Mouse (Mus musculus) brain, embryonic 18.5 days (tissue): ENCODE measurements around the gene Gtf2h2.
"Not testable (repeated sequence)": the region's sequence is repeated elsewhere in the genome, so short reads cannot be mapped to it uniquely, and the experiment has no call there.

Source experiments
- DNase-seq: peaks from one replicate; pipeline ENCODE4 v3.0.0-alpha.2; 2012; ENCODE audit warnings: low read depth, low spot score

Gene Gtf2h2

GRCm38 (mm10) chr13:100490424-100490823, 2.0 kb downstream of the Gtf2h2 start:
- DNase-seq: no peak

- no peak for DNase-seq
These were observed 8.8 kb downstream of the Gtf2h2 start for GRCm38 (mm10) chr13:100483610-100484009.

- DNase-seq: no peak
These were observed 28.7 kb downstream of the Gtf2h2 start for GRCm38 (mm10) chr13:100463527-100464222.

- no peak for DNase-seq
These were observed 31.0 kb downstream of the Gtf2h2 start for GRCm38 (mm10) chr13:100461336-100461735.

- not testable (repeated sequence) for DNase-seq
These were observed 39.8 kb downstream of the Gtf2h2 start, which contains the start of gene Naip1 for GRCm38 (mm10) chr13:100452415-100453127. TSS of gene Naip1 (minus strand) at chr13:100452869.

GRCm38 (mm10) chr13:100449495-100449894, 42.9 kb downstream of the Gtf2h2 start:
- DNase-seq: no peak

GRCm38 (mm10) chr13:100440116-100440515, 52.3 kb downstream of the Gtf2h2 start:
- no peak for DNase-seq

GRCm38 (mm10) chr13:100438701-100439100, 53.7 kb downstream of the Gtf2h2 start:
- no peak for DNase-seq

- DNase-seq: no peak
These were observed 55.0 kb downstream of the Gtf2h2 start for GRCm38 (mm10) chr13:100437322-100437825.

GRCm38 (mm10) chr13:100436556-100437163, 55.7 kb downstream of the Gtf2h2 start:
- not testable (repeated sequence) for DNase-seq

GRCm38 (mm10) chr13:100419958-100420357, 72.4 kb downstream of the Gtf2h2 start:
- DNase-seq: not testable (repeated sequence)

GRCm38 (mm10) chr13:100414428-100414827, 78.0 kb downstream of the Gtf2h2 start:
- no peak for DNase-seq
